Mouse (Mus musculus) MEL (cell line): ENCODE measurements at regions not wholly inside any gene's neighbourhood (a gene's known extent, or its start where the extent isn't known, plus 50 kb on each side); places are given as distances from the start of the nearest gene placed in this dataset.

Source experiments
- DNase-seq: peaks from one replicate; pipeline ENCODE4 v3.0.0; 2011; ENCODE audit warnings: low read depth, low spot score
- H3K27ac ChIP-seq: 2 replicates; pipeline ENCODE4 v1.5.1; 2012; ENCODE audit warnings: low read depth, mild to moderate bottlenecking, control low read depth, low read length, moderate library complexity; ENCODE audit not compliant: control insufficient read depth
- H3K27me3 ChIP-seq, 2 experiments: fragments of 150-350 bp in 1 of 2; sonication (generic) in 1 of 2; 2 replicates each; pipeline ENCODE4 v1.6.1; 2012; ENCODE audit warnings: low read length in 2 of 2, mild to moderate bottlenecking in 2 of 2, improper control_type of control experiment in 1 of 2, moderate library complexity in 1 of 2; ENCODE audit not compliant: insufficient read depth in 2 of 2, control insufficient read depth in 1 of 2
- H3K36me3 ChIP-seq, 2 experiments: 2 replicates each; pipeline ENCODE4 v1.6.1; 2012 to 2014; ENCODE audit warnings: low read length in 2 of 2, improper control_type of control experiment in 1 of 2, inconsistent platforms in 1 of 2, mild to moderate bottlenecking in 1 of 2; ENCODE audit not compliant: insufficient read depth in 2 of 2, control insufficient read depth in 1 of 2
- H3K4me1 ChIP-seq, 2 experiments: fragments of 150-350 bp in 1 of 2; sonication (generic) in 1 of 2; 2 replicates each; pipeline ENCODE4 v1.6.1; 2012; ENCODE audit warnings: low read length in 2 of 2, improper control_type of control experiment in 1 of 2, mild to moderate bottlenecking in 1 of 2; ENCODE audit not compliant: insufficient read depth in 2 of 2, control insufficient read depth in 1 of 2
- H3K4me3 ChIP-seq, 2 experiments: fragments of 150-350 bp in 1 of 2; sonication (generic) in 1 of 2; 2 replicates each; pipeline ENCODE4 v1.5.1; 2012; ENCODE audit warnings: low read depth in 2 of 2, low read length in 2 of 2, mild to moderate bottlenecking in 2 of 2, moderate library complexity in 2 of 2, control low read depth in 1 of 2, improper control_type of control experiment in 1 of 2; ENCODE audit not compliant: control insufficient read depth in 1 of 2, insufficient read depth in 1 of 2
- H3K79me2 ChIP-seq: 2 replicates; pipeline ENCODE4 v1.6.1; 2012; ENCODE audit warnings: mild to moderate bottlenecking, low read length, moderate library complexity; ENCODE audit not compliant: control insufficient read depth, poor library complexity, insufficient read depth
- H3K9ac ChIP-seq: 2 replicates; pipeline ENCODE4 v1.6.1; 2012; ENCODE audit warnings: low read depth, mild to moderate bottlenecking, control low read depth, low read length, moderate library complexity; ENCODE audit not compliant: control insufficient read depth, poor library complexity, severe bottlenecking
- H3K9me3 ChIP-seq: fragments of 150-350 bp; sonication (generic); replicated peaks from 2 replicates; pipeline ENCODE4 v1.6.1; 2012; ENCODE audit warnings: mild to moderate bottlenecking, low read length, improper control_type of control experiment, moderate library complexity; ENCODE audit not compliant: insufficient read depth
- BHLHE40 ChIP-seq: IDR thresholded peaks from 2 replicates; pipeline ENCODE4 v1.6.1; 2012; ENCODE audit warnings: low read depth, mild to moderate bottlenecking, inconsistent platforms, low read length, improper control_type of control experiment, borderline replicate concordance
- CTCF ChIP-seq, 3 experiments: IDR thresholded peaks in 2 of 3; conservative IDR thresholded peaks in 1 of 3; 2 replicates each; pipeline ENCODE4 v1.5.1; 2011 to 2012; ENCODE audit warnings: low read length in 3 of 3, low read depth in 2 of 3, mild to moderate bottlenecking in 2 of 3, improper control_type of control experiment in 1 of 3, inconsistent platforms in 1 of 3, mixed read lengths in 1 of 3, moderate library complexity in 1 of 3; ENCODE audit not compliant: control insufficient read depth in 1 of 3, insufficient read depth in 1 of 3, poor library complexity in 1 of 3, severe bottlenecking in 1 of 3
- ELF1 ChIP-seq: IDR thresholded peaks from 2 replicates; pipeline ENCODE4 v1.6.1; 2014; ENCODE audit warnings: low read depth, mild to moderate bottlenecking, inconsistent platforms, low read length, improper control_type of control experiment, moderate library complexity
- ETS1 ChIP-seq: IDR thresholded peaks from 2 replicates; pipeline ENCODE4 v1.6.1; 2012; ENCODE audit warnings: low read depth, mild to moderate bottlenecking, inconsistent platforms, low read length, improper control_type of control experiment, moderate library complexity
- GATA1 ChIP-seq: IDR thresholded peaks from 2 replicates; pipeline ENCODE4 v1.6.1; 2011; ENCODE audit warnings: low read depth, low read length, improper control_type of control experiment
- HCFC1 ChIP-seq: IDR thresholded peaks from 2 replicates; pipeline ENCODE4 v1.6.1; 2012; ENCODE audit warnings: low read depth, mild to moderate bottlenecking, inconsistent platforms, low read length, improper control_type of control experiment, moderate library complexity
- KAT2A ChIP-seq: conservative IDR thresholded peaks from 2 replicates; pipeline ENCODE4 v1.6.1; 2012; ENCODE audit warnings: low read depth, low read length, improper control_type of control experiment, inconsistent platforms
- MAFK ChIP-seq: IDR thresholded peaks from 2 replicates; pipeline ENCODE4 v1.6.1; 2011; ENCODE audit warnings: low read depth, mild to moderate bottlenecking, low read length, improper control_type of control experiment, borderline replicate concordance
- MEF2A ChIP-seq: IDR thresholded peaks from 2 replicates; pipeline ENCODE4 v1.6.1; 2014; ENCODE audit warnings: low read depth, mild to moderate bottlenecking, inconsistent platforms, low read length, improper control_type of control experiment; ENCODE audit not compliant: poor library complexity, insufficient replicate concordance, severe bottlenecking; ENCODE audit errors: extremely low read depth
- MXI1 ChIP-seq: IDR thresholded peaks from 2 replicates; pipeline ENCODE4 v1.6.1; 2011; ENCODE audit warnings: mild to moderate bottlenecking, low read depth, low read length, improper control_type of control experiment
- MYB ChIP-seq: IDR thresholded peaks from 2 replicates; pipeline ENCODE4 v1.6.1; 2011; ENCODE audit warnings: mild to moderate bottlenecking, low read depth, low read length, improper control_type of control experiment
- NELFE ChIP-seq: IDR thresholded peaks from 2 replicates; pipeline ENCODE4 v1.6.1; 2011; ENCODE audit warnings: low read depth, low read length, improper control_type of control experiment
- POLR2AphosphoS2 ChIP-seq: IDR thresholded peaks from 2 replicates; pipeline ENCODE4 v1.6.1; 2011; ENCODE audit warnings: low read length, improper control_type of control experiment
- TAL1 ChIP-seq: IDR thresholded peaks from 2 replicates; pipeline ENCODE4 v1.6.1; 2012; ENCODE audit warnings: mild to moderate bottlenecking, inconsistent platforms, low read length, moderate library complexity, mixed read lengths
- TBP ChIP-seq: IDR thresholded peaks from 2 replicates; pipeline ENCODE4 v1.8.0; 2011; ENCODE audit warnings: low read depth, low read length, improper control_type of control experiment
- UBTF ChIP-seq: IDR thresholded peaks from 2 replicates; pipeline ENCODE4 v1.6.1; 2012; ENCODE audit warnings: low read depth, mild to moderate bottlenecking, inconsistent platforms, low read length, improper control_type of control experiment, moderate library complexity, borderline replicate concordance; ENCODE audit not compliant: insufficient read depth
- USF1 ChIP-seq: IDR thresholded peaks from 2 replicates; pipeline ENCODE4 v1.6.1; 2014; ENCODE audit warnings: low read depth, mild to moderate bottlenecking, inconsistent platforms, low read length, improper control_type of control experiment, moderate library complexity
- ZMIZ1 ChIP-seq: IDR thresholded peaks from 2 replicates; pipeline ENCODE4 v1.6.1; 2012; ENCODE audit warnings: low read depth, mild to moderate bottlenecking, inconsistent platforms, low read length, improper control_type of control experiment, moderate library complexity
- ZNF384 ChIP-seq: IDR thresholded peaks from 2 replicates; pipeline ENCODE4 v1.6.1; 2012; ENCODE audit warnings: low read depth, mild to moderate bottlenecking, inconsistent platforms, low read length, improper control_type of control experiment

DNA sequence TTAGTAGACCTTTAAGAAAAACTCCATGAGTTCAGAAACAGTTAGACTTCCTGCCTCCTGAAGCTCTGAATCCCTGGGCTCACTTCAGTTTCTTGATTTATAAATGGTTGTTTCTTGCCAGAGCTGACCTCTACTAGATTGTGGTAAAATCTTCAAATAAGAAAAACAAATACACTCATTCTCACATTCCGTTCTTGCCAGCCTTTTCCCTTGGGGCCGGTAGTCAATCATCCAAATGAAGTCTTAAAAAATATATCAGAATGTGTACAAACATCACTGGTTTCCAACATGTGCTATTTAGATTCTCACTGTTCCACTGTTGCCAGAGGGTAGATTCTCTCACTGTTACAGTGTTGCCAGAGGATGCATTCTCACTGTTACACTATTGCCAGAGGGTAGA is 286.0 kb downstream of the Rapgef2 start (continued):
- no peak for TF ChIP-seq MAFK
- TF ChIP-seq MXI1 = no peak
- TF ChIP-seq ZNF384 = no peak

DNA sequence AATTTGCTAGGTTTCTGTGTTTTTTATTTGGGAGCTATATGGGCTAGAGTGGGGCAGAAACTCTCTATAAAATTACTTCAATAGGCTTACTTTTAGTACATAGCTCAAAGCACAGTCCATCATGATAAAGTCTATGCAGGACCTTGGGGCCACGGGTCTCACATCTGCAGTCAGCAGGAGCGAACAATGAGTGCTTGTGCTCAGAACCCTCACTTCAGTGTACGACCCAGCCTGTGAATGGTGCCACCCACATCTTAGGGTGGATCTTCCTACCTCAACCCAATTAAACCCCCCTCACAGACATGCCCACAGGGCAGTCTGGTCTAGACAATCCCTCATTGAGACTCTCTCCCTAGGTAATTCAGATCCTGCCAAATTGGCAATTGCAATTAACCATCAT is 286.5 kb downstream of the Rapgef2 start:
- Histone ChIP-seq H3K27me3 (no peaks in the 10 kb centered on the region), H3K4me3 (no peak overlapping the region), H3K36me3 (peaks cover 0 to 27% of the 10 kb centered on the region in 2 experiments; a peak in 2 of 4 replicates), H3K9me3 (no peaks in the 10 kb centered on the region), H3K4me1 (peaks cover 20 to 29% of the 10 kb centered on the region in 2 experiments), H3K27ac (no peak overlapping the region), H3K79me2 (no peaks in the 10 kb centered on the region), H3K9ac (no peak overlapping the region)
- peak; percentile 17 for DNase-seq
- TF ChIP-seq CTCF (IDR thresholded peaks at IDR 0.05 in 2 of 3, conservative IDR thresholded peaks at IDR 0.05 in 1 of 3; ENCODE audit: control insufficient read depth in 1 of 3, insufficient read depth in 1 of 3, low read depth in 2 of 3, low read length in 3 of 3, poor library complexity in 1 of 3, severe bottlenecking in 1 of 3) (no peak), BHLHE40 (no peak), GATA1 (no peak), TBP (peak; percentile 74; the same call in 1 of the 2 replicates), ZMIZ1 (0 out of 2 replicates have a peak, but pooled peaks have one; percentile 25), MEF2A (no peak), HCFC1 (no peak), ETS1 (peak; percentile 19; the same call in 1 of the 2 replicates), UBTF (no peak), MAFK (no peak), NELFE (no peak; the same call in 1 of the 2 replicates)

DNA sequence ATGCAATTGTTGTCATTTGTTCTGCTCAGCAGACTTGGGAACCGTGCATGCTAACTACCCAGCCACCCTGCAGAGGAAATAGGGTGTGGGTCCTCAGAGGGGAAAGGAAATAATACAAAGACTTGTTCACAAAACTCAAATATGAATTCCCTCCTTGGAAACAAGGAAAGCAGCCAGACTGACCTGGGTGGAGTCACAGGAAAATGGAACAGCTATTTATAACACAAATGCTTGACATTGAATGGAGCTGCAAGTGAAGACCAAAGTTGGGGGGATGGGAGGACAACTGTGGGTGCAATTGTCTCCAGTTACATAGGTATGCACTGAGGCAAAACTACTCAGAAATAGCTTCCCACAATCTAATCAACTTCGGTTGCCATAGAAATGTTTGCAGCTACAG is 298.2 kb downstream of the Rapgef2 start:
- no peak overlapping the region for H3K27ac ChIP-seq
- DNase-seq = no peak
- H3K27me3 ChIP-seq = no peaks in the 10 kb centered on the region
- no peaks in the 10 kb centered on the region for H3K79me2 ChIP-seq
- no peaks in the 10 kb centered on the region; a peak in 1 of 4 replicates for H3K4me1 ChIP-seq
- H3K36me3 ChIP-seq = no peaks in the 10 kb centered on the region
- TF ChIP-seq ZNF384 (no peak), TAL1 (no peak), ELF1 (no peak), MEF2A (no peak), CTCF (IDR thresholded peaks at IDR 0.05 in 2 of 3, conservative IDR thresholded peaks at IDR 0.05 in 1 of 3; ENCODE audit: control insufficient read depth in 1 of 3, insufficient read depth in 1 of 3, low read depth in 2 of 3, low read length in 3 of 3, poor library complexity in 1 of 3, severe bottlenecking in 1 of 3) (no peak), MYB (no peak), KAT2A (no peak), USF1 (no peak), POLR2AphosphoS2 (no peak)
- no peak overlapping the region for H3K4me3 ChIP-seq
- no peak overlapping the region for H3K9ac ChIP-seq
- no peaks in the 10 kb centered on the region for H3K9me3 ChIP-seq
